Mouse (Mus musculus) lung, postnatal 36 days (tissue): ENCODE measurements at regions not wholly inside any gene's neighbourhood (a gene's known extent, or its start where the extent isn't known, plus 50 kb on each side); places are given as distances from the start of the nearest gene placed in this dataset.

ENCODE experiments used
- DNase-seq: peaks from one replicate; pipeline ENCODE4 v3.0.0; 2022; ENCODE audit warnings: mixed read lengths

DNA sequence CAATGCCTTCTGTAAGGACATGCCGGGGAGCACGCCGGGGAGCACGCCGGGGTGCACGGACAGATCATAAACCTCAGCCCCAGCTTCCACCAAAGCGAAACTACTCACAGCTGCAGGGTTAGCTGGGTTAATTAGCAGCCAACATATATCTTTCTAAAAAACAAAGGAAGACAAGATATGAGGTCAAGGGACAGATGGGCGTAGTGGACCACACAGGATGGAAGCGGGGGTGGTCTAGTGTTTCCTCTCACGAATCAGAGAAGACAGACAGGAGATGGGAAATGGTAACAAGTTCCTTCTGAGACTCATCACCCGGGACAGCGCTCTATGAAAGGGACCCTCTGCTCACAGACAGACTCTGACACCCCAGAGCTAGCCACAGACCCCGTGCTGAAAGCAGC lies 60.0 kb upstream of the Ajap1 start:
- DNase-seq = no peak

DNA sequence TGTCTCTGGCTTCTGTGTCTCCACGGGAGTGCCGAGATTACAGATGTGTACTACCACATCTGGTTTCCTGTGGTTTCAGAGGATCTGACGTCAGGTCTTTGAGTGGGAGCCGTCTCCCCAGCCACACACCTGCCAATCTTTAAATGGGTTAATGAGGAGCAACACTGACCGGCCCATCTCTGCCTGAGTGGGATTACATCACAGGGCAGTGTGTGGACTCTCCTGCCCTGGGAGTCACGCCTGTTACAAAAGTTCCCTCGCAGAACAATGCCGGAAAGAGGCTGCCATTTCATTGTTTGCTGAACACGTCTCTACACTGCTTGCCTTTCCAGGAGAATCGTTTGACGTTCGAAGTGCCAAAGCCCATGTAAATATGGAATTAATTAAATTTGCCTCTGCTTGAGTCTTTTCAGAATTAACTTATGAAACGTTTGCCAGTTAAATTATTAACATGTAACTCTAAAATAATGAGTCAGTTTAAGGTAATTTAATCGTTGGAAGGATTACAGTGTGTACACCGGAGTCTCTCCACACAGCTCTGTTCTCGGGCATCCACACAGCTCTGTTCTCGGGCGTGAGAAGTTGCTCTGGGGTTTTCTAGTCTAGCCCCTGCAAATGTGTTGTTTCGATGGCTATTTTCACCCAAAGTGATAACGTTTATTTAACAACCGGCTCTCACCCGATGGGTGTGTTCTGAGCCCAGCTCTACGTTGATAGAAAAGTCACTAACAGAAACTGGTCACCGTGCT lies 61.5 kb upstream of the Ajap1 start:
- no peak for DNase-seq

- no peak for DNase-seq
These were observed 64.1 kb upstream of the Ajap1 start for GRCm38 (mm10) chr4:153546709-153547108.

DNA sequence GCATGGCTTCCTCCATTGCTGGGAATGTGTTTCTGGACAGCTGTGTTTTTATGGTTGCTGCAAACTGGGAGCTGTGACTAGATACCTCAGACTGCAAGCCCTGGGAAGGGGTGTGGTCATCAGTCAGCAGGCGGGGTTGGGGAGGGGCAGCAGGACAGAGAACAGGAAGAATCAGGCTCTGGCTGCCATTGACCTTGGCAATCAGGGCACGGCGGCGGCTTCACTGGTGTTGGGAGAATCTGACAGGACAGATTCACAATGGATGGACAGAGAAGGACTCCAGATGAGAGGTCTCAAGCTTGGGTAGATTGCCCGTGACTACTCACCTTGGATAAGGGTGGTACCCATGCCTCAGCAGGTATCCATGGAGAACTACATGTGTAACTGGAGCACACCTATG lies 64.5 kb upstream of the Ajap1 start:
- no peak for DNase-seq

DNA sequence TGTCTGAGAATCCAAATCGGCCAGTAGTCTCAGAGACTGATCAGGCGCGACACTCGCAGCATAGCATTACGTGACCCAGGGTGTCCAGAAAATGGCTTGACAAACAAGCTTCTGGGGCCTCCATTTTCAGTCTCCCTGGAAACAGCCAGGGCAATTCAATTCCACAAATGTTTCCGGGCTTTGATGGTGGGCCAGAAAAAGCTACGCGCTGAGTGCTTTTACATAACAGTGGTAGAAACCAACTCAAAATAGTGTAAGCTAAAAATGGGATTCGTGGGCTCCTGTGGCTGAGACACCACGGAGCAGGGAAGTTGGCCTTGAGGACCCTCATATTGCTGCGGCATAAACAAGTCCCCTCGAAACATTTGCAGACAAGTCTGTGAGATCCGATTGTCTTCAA lies 65.3 kb upstream of the Ajap1 start:
- DNase-seq = no peak

GRCm38 (mm10) chr4:153551291-153551690 lies 68.7 kb upstream of the Ajap1 start:
- DNase-seq = no peak

GRCm38 (mm10) chr4:153552483-153552882 lies 69.9 kb upstream of the Ajap1 start:
- no peak for DNase-seq

DNA sequence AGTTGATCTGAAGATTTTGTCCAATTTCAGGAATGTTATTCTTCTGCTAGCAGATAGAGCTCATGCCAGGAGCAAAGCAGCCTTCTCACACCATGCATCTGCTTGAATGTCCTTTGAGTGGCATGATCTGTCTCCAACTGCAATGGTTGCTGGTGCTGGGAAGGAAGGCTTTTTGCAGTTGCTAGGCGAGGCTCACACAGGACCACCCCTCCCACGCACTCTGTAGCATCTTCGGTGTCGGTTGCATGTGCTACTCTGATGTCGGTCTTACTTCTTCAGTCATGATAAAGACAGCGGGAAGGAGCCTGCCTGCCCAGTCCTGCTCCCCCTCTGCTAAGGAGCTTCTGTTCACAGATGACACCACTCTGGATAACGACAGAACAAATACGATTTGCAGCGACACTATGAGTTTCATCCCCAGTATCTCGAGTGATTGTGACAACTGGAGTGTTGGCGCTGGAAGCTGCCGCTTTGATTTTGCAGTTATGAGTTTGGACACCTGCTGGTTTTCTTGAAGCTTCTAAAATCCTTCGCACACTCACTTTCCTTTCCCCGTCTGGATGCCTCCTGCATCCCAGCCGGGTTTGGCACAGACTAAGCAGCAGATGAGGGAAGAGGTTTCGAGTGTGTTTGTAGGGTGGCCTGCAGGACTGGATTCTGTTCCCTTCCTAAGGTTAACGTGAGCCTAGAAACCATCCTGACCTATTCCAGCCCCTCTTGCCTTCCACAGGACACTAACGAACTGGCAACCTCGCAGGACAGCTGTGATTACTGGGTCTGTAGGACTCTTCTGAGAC lies 75.4 kb upstream of the Ajap1 start:
- no peak for DNase-seq

- no peak for DNase-seq
These were observed 77.0 kb upstream of the Ajap1 start for GRCm38 (mm10) chr4:153559568-153559967.

- no peak for DNase-seq
These were observed 77.6 kb upstream of the Ajap1 start for GRCm38 (mm10) chr4:153560193-153560592.

GRCm38 (mm10) chr4:153560956-153561355 lies 78.3 kb upstream of the Ajap1 start:
- DNase-seq = no peak

DNA sequence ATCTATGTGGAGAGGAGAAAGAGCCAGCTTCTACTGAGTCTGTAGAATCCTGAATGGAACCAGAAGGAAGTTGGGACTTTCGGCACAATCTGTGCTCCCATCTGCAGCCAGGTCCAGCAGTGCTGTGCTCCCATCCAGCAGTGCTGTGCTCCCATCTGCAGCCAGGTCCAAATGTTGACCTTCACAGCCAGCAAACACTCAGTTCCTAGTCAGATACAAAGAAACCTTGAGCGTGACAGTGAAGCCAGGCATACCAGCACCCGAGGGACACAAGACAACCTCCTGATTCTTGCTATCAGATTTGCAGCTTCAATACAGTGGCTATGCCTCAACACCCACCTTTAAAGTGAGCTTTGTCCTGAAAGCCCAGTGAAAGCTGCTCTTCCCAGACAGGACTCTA lies 79.4 kb upstream of the Ajap1 start:
- DNase-seq = no peak

GRCm38 (mm10) chr4:153567329-153567973 lies 84.8 kb upstream of the Ajap1 start:
- no peak for DNase-seq

GRCm38 (mm10) chr4:153573180-153573769 lies 90.7 kb upstream of the Ajap1 start:
- DNase-seq = no peak

- DNase-seq = no peak
These were observed 110.7 kb upstream of the Ajap1 start for GRCm38 (mm10) chr4:153593291-153593690.

DNA sequence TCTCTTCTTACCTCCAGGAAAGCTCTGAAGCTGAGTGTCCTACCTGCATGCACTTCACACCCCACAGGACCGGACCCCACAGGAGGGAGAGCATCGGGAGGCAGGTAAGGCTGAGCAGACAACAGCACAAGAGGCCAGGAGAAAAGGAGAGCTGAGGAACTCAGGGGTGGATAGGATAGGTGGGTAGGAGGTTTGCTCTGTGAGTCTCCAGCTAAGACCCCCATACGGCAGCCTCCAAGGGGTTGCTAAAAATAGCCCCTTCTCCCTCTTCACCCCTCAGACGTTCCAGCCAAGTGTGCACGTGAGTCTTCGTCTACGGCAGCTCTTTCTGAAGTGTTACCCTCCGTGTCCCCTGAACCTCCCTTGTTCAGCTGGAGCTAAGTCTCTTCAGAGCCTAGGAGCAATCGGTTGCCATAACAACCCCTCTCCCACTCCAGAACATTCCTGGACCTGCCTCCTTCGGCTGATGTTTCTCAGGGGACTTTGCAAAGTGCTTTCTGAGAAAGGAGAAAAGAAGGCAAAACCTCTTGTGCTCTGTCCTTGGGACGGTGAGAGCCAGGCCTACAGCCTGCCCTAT lies 117.3 kb upstream of the Ajap1 start:
- DNase-seq = no peak

DNA sequence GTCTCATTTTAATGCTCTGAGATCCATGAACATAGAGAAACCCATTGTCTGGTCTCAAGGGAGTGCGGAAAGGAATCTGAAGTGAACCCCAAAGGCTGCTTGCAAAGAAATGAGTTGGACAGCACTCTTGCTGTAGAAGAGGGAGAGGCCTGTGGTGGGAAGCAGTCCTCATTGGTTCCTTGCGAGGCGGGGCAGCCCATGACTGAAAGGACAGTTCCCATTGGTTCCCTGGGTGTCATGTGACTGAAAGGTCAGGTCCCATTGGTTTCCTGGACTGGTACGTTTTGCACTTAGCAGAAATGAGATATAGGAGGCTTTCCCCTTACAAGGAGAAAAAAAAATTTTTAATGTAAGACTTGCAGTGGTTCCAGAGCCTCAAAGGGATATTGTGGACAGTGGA lies 119.9 kb upstream of the Ajap1 start:
- DNase-seq = no peak

- no peak for DNase-seq
These were observed 120.6 kb upstream of the Ajap1 start for GRCm38 (mm10) chr4:153603056-153603840.

- peak; percentile 1 for DNase-seq
These were observed 121.3 kb upstream of the Ajap1 start for GRCm38 (mm10) chr4:153603936-153604335.

GRCm38 (mm10) chr4:153604695-153605485 lies 122.3 kb upstream of the Ajap1 start:
- DNase-seq = no peak

DNA sequence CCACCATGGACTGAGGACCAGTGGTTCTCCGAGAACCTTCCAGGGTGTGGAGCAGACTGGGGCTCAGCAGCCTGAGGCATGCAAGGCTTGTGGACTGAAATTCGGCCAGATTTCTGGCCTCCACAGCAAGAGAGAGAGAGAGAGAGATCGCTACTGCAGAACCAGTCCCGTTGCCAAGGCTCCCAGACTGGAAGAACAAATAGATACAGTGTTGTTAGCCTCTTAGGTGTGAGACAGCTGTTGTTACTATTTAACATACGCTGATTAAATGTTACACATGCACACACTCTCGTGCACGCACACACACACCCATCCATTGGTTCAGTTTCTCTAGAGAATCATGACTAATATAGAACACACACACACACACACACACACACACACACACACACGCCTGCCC lies 133.4 kb upstream of the Ajap1 start:
- DNase-seq = peak; percentile 2
